ENCODE assay signal across 19 mouse cellular contexts in genomic region chr17:26572265-26572664, GRCm38 (mm10). TPM values are rescaled to one million over a fixed set of nuclear protein-coding genes. Genes with fewer than 3 reads are reported as not detected.
DNase-seq lines count a peak whose midpoint lies in the region; ATAC-seq lines count a peak whose summit lies in the region.
"Had no signal": no experiment of that assay in that cellular context is flagged by ENCODE, and none has a peak within 500 bp of the region (broad histone marks: within the 10 kb centered on the region; RNA-seq: fewer than 3 reads in every experiment).

No protein-coding gene starts in this region.

- peaks cover 42% of the 10 kb centered on the region for H3K36me3 ChIP-seq in hindbrain, embryonic 14.5 days (replicated peaks; ENCODE audit: control insufficient read depth, insufficient read depth)

- peaks cover 55% of the 10 kb centered on the region for H3K4me1 ChIP-seq in brown adipose tissue, adult 24 weeks (ENCODE audit: control insufficient read depth, insufficient read depth, insufficient read length, low read length)
- no peaks in the 10 kb centered on the region for H3K4me1 ChIP-seq in hindbrain, embryonic 14.5 days (replicated peaks; ENCODE audit: control insufficient read depth, insufficient read depth, low read length)

- intact Hi-C loops in heart, postnatal 25 days (cut with DNase I): no loop called here

- H3K27me3 ChIP-seq in hindbrain, embryonic 14.5 days (ENCODE audit: control insufficient read depth, insufficient read depth, low read length): no peaks in the 10 kb centered on the region
- H3K27me3 ChIP-seq: forebrain, embryonic 12.5 days; lung, embryonic 15.5 days had no signal

- WGBS in hindbrain, embryonic 14.5 days: 94% methylated on average over 11 of the region's 11 CpGs

- no peaks in the 10 kb centered on the region for H3K9me3 ChIP-seq in hindbrain, embryonic 14.5 days (ENCODE audit: control insufficient read depth, low read length)
- H3K9me3 ChIP-seq: forebrain, embryonic 12.5 days; lung, embryonic 15.5 days had no signal

- H3K4me3 ChIP-seq in brown adipose tissue, adult 24 weeks (ENCODE audit: insufficient read depth, low read depth, low read length): no peak overlapping the region
- no peak overlapping the region for H3K4me3 ChIP-seq in hindbrain, embryonic 14.5 days (replicated peaks; ENCODE audit: low read length)
- H3K4me3 ChIP-seq: forebrain, embryonic 12.5 days; lung, embryonic 15.5 days had no signal

- no peak overlapping the region for H3K4me2 ChIP-seq in hindbrain, embryonic 14.5 days (replicated peaks)
- H3K4me2 ChIP-seq: forebrain, embryonic 12.5 days; heart, embryonic 11.5 days; liver, embryonic 11.5 days; lung, embryonic 15.5 days; midbrain, embryonic 11.5 days had no signal

- H3K9ac ChIP-seq in hindbrain, embryonic 14.5 days: no peak overlapping the region
- H3K9ac ChIP-seq: forebrain, embryonic 12.5 days; lung, embryonic 15.5 days had no signal

- ATAC-seq in hindbrain, embryonic 14.5 days (ENCODE audit: low FRiP score): no peak
- ATAC-seq: hindbrain, postnatal 0 days had no signal

- peak; percentile 80 for DNase-seq in heart, adult 11 months
- DNase-seq in heart, postnatal 25 days (ENCODE audit: low spot score): no peak
- peak; percentile 67 for DNase-seq in 416B (ENCODE audit: low read depth)
- DNase-seq in thymus, postnatal 0 days (ENCODE audit: low spot score): peak; percentile 72
- DNase-seq in right cerebral cortex, postnatal 14 days: no peak
- DNase-seq in hindbrain, embryonic 14.5 days (ENCODE audit: low spot score): no peak
- no peak for DNase-seq in adrenal gland, postnatal 36 days
- DNase-seq: cerebellum, postnatal 10 days; gastrocnemius, postnatal 25 days; heart, postnatal 4 days; layer of hippocampus, postnatal 36 days; left cerebral cortex, postnatal 4 days had no signal

- H3K27ac ChIP-seq in brown adipose tissue, adult 24 weeks (replicated peaks; ENCODE audit: low read depth, low read length): peak overlapping the region; percentile 97
- H3K27ac ChIP-seq in hindbrain, embryonic 14.5 days: no peak overlapping the region
- H3K27ac ChIP-seq: forebrain, embryonic 12.5 days; hindbrain, postnatal 0 days; lung, embryonic 15.5 days had no signal

RNA-seq across cellular contexts. Expression of gene Dusp1, which starts 10.3 kb away (rescaled TPM):
- total RNA-seq in heart, postnatal 25 days (2021): 10 to 100 TPM; 44.8 to 66.4 TPM
- polyA plus RNA-seq in brown adipose tissue, adult 24 weeks (2012; ENCODE audit: insufficient read depth, insufficient read length, missing spikeins): 44.4 and 326 TPM in 2 replicates
- 22.4 and 26.4 TPM in 2 replicates for polyA plus RNA-seq in thymus, postnatal 0 days (2015; fragmentation: Nextera tagmentation; extraction: Ambion mirVana)
- 31.5 and 31.6 TPM in 2 replicates for polyA plus RNA-seq in hindbrain, embryonic 14.5 days (2014; fragmentation: Nextera tagmentation; extraction: Ambion mirVana)
- total RNA-seq in adrenal gland, postnatal 36 days (2021): 10 to 100 TPM; 56.9 to 62.5 TPM

RNA-seq across cellular contexts. Expression of gene Ergic1, which starts 11.0 kb away (rescaled TPM):
- 10 to 100 TPM; 54.2 to 58.4 TPM for total RNA-seq in heart, postnatal 25 days (2021)
- 124 and 179 TPM in 2 replicates for polyA plus RNA-seq in brown adipose tissue, adult 24 weeks (2012; ENCODE audit: insufficient read depth, insufficient read length, missing spikeins)
- polyA plus RNA-seq in thymus, postnatal 0 days (2015; fragmentation: Nextera tagmentation; extraction: Ambion mirVana): 64.6 and 70.2 TPM in 2 replicates
- 110 and 119 TPM in 2 replicates for polyA plus RNA-seq in hindbrain, embryonic 14.5 days (2014; fragmentation: Nextera tagmentation; extraction: Ambion mirVana)
- 100 to 1,000 TPM; 159 to 160 TPM for total RNA-seq in adrenal gland, postnatal 36 days (2021)

Comparison
In these comparisons a context has a peak if more than half of its experiments do, and no peak if none do; other contexts are left out.
1. DNase-seq: peak in heart, adult 11 months (single experiment), 416B (single experiment) and thymus, postnatal 0 days (single experiment); none in heart, postnatal 25 days (single experiment), right cerebral cortex, postnatal 14 days (single experiment), hindbrain, embryonic 14.5 days (single experiment) and adrenal gland, postnatal 36 days (0 of 2).